Mouse (Mus musculus) cerebellum, adult 9-10 months (tissue): ENCODE data around the gene Gmpr.

Source experiments
- DNase-seq: peaks from one replicate; pipeline ENCODE4 v3.0.0; 2022

The Gmpr gene

DNA sequence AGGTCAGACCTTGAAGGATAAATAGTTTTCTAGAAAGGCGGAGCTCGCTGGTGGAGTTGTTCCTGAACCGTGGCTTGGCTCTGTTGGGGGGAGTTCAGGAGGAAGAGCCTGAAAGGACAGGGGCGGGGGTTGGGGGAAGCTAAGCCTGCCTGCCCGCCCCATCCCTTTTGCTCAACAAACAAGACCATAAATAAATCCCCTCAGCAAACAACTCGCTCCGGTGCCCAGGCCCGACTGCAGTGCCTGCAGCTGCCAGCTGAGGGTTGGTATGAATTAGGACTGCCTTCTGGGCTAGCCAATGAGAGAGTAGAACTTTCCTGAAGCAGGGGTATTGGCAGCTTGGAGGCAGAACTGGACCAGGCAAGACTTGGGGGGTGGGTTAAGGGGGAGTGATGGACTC is 1.3 kb downstream of the Gmpr start:
- DNase-seq = peak; percentile 67

DNA sequence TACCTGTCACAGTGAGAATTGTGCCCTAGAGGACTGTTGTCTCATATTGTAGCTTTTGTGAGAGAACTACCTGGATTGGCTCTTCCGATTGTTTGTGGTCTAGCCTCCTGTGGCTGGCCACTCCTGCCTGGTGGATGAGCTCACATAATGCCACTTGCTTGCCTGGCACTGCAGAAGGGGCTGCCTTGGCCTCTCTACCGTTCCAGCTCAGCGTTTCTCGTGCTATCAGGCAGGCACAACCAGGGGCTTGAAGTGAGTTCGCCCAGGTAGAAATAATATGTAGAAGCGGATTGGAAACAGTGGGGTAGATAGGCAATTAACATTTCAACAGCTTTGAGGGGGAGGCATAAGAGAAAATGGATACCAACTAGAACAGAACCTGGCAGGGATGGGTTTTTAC is 2.1 kb downstream of the Gmpr start:
- no peak for DNase-seq

DNA sequence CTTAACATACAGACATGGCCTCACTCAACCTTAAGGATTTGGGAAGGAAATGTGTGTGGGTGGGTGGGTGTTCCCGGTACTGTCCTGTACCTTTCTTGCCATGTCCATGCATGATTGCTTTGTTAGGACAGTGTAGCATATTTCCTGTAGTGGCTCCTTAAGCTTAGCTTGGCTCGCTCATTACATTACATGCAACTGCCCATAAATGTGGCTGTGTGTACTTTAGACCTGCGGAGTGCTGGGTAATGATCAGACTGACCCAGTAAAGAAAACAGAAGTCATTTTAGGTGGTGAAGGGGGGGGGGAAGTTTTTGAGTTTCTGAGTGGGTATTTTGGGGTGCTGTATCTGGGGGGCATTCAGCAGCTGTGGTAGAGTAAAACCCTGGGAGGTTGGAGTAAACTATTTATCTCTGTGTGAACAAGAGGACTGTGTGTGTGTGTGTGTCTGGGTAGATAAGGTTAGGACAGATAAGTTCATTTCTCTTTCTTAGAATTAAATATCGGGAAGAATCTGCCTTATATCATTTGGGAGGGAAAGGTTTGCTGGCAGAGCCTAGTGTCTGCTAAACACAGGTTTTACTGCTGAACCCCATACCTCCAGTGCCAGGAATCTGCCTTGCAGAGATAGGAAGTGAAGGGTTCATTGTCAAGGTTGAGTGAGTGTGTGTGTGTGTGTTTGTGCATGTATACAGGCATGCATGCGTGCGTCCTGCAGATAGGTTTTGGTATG is 4.6 kb downstream of the Gmpr start:
- DNase-seq = no peak

DNA sequence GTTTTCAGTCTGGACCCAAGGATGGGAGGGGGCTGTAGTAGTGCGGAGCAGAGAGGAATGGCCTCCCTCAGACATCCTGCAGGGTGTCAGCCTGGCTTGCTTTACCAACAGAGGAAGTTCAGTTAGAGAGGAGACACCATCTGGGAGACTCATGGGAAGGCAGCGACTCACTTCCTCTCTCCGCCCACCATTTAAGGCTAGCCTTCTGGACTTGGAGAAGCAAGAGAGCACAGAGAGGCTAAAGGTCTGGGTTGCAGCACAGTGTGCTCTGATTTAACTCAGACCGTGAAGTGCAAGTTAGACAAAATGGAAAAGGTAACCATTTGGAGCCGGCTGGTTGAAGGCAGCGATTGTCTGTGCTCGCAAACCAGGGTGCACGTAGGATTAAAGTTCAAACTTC is 5.3 kb downstream of the Gmpr start:
- no peak for DNase-seq

DNA sequence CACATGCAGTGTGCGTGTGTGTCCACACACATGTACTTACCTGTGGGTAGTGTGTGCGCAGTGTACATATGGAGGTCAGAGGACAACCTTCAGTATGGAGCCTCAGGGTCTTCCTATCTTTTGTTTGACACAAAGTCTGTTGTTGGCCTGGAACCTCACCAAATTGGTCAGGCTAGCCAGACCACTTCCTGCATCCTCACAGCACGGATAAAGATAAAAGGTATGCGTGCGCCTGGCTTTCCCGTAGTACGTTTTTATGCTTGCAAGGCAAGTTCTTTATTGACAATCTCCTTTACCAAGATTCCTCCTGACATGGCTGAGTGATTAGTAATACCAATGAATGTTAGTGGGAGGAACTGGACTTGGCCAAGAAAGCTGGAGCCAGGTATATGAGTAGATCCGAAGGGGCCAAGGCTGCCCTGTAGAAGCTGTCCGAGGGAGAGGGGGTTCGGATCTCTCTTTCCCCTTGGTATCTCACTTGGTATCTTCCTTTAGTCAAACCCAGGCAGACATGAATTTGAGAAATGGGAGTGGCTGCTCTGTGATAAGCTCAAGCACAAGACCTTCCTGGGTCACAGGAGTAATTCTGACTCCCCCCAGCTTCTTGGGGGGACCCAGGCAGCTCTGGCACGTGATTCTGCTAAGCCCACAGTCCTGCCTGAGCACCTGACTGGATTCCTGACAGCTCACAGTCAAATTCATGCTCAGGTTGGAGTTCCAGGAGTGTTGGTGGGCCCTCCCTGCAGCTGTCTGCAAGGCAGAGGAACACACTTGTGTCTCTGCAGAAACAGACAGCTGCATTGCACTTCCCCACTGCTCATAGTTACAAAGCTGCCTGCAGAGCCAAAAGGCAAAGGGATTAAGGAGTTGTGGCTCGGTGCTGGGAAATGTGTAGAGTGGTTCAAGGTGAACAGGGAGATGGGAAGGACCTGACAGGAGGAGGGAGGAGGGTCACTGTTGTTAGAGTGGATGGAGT is 6.1 kb downstream of the Gmpr start:
- DNase-seq = no peak

DNA sequence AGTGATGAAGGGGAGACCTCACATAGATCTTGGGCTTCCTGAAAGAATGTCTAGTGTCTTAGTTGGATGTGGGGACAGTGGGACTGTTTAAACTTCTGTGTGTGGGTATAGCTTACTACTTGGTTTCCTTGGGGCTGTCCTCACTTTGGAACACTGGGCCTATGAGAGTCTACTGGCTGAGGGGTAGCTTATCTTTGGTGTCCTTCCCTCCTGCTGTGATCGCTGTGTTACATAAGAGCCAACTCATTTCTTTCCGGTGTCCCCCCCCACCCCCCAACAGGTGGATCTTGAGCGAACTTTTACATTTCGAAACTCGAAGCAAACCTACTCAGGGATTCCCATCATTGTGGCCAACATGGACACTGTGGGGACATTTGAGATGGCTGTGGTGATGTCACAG is 6.9 kb downstream of the Gmpr start:
- DNase-seq = no peak

DNA sequence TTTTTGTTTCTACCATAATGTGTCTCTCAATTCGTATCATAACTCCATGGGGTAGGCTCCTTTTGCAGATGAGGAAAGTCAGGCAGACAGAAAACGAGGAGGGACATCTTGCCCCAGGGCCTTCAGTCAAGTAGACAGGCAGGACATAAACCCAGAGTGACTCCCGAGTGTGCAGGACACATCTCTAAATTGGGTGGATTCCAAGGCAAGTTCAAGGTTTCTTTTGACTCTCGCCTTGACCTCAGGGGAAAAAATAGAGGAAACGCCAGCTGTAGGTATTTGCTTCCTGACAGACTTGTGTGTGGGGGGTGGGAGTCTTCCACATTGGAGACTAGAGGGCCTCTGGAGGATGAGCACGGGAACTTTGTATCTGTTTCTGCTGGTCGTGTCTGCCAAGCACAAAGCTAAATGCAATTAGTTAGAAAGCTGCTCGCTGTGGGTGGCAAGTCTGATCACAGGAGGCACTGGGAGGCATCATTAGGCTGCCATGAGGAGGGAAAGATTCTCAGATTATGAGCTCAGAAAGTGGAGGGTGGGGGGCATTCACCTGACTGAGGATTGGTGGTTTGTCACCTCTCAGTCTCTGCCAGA is 7.7 kb downstream of the Gmpr start:
- DNase-seq = no peak

DNA sequence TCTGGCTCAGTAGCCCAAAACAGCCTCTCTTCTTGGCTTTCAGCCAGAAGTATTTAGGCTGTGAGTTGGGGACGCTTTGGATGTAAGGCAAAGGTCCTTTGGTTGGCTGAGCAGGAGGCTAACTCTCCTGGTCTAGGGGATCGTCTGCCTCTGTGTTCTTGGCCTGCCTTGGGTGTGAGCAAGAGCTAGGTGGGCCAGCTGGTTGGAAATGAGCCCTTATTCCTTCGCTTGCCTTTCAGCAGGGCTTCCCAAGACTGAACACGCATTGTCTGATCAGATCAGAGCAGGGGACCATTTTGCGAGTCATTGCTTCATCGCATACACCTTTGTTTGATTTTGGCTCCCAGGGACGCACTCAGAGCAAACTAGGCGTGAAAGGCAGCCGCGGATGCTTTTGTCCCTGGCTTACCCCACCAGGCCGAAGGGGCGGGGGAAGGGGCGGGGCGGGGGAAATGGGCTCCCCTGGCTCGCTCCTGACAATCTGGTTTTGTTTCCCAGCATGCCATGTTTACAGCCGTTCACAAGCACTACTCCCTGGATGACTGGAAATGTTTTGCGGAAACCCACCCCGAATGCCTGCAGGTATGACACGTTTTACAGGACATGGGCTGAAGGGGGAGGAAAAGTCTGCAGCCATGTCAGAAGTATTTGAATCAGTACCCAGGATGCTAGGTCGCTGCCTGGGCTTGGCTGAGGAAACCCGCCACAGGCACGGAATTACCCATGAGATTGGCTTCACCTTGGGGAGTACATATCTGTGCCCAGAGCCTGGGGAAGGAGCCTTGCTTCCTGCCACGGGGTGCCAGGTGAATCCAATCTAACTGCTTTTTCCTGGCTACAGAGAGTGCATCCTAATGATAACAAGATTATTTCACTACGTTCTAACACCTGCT is 9.5 kb downstream of the Gmpr start:
- DNase-seq = no peak

DNA sequence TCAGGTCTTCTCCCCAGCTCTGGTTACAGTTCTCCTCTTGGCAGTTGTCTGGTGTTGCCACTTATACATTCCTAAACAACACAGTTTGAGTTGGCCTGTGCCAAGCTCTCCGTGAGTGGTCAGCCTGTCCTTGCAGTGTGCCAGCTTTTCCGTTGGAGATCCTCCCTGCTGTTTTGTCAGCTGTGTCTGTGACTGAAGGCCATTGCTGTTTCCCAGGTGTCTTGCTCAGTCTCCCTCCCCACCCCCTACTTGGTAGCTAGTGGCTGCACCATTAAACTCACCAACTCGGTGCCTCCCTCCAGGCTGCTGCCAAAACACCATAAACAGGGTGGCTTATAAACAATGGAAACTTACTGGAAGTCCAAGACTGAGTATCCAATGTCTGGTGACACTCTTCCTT is 17.1 kb downstream of the Gmpr start:
- DNase-seq = peak; percentile 89

DNA sequence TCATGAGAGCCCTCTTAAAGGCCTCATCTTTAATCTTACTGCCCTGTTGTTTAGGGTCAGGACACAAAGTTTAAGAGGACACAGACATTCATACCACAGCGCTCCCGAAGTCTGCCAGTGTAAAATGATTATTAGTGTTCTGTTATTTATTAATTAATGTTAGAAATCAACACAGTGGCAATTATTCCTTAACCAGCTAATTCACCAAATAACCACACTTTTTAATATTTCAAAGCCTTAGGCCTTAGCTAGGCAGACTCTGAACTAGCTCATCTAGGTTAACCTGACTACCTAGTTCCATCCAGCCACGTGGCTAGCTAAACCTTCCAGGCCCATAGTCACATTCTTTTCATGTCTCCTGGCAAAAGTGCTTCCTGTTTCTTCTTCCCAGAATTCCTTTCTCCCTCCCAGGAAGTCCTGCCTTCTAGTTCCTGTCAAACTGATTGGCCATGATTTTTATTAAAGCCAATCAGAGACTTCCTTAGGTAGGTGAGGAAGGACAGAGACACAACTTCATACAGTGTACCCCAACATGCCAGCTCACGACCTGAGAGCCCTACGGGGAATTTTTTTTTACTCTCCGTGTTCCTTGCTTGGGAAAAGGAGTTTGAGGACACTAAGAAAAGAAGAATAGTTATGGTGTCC is 17.7 kb downstream of the Gmpr start:
- DNase-seq = no peak

DNA sequence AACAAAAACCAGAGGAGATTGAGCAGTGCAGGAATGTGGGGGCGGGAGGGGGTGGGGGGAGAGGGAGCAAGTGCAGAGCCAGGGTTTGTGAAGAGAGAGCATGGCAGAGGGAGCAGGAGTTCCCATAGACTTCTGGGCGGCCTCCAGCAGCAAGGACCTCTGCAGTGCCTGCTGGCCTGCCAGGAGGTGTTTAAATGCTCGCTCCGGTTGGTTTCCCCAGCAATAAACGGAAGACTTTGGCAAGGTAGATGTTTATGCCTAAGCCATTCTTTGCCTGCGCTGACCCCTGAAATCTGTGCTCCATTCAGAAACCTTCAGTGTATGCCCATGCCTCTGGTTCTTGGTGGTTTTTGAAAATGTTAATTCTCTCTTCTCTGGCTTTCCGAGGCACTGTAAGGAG is 19.0 kb downstream of the Gmpr start:
- peak; percentile 74 for DNase-seq

DNA sequence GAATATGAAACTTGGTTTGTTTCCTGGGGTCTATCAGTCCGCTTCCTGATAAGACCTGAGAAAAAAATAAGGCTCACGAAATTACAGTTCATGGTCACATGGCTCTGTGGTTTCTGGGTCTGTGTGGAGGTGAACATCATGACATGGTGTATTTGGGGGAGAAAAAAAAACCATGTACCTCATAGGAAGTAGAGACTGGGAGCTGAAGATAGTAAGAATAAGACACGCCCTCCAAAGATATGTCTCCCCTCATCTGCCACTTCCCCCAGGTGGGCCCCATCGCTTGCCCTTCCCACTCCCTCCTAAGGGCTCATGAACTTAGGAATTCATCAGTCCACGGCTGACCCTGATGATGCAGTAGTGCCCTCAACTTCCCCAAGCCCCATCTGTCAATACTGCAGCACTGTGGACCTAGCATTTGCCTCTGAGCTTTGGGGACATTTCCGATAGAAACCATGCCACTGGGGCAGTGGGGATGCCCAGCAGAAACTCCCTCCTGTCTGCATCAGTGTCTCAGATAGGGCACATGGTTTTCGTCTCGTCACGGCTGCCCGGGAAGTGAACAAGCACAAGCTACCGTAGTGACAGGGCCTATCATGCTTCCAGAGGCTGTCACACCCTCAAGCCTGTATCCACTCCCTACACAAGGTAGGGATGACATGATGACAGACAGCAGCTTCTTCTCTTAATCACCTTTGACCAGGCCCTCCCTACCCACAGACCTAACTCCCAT is 20.2 kb downstream of the Gmpr start:
- no peak for DNase-seq

DNA sequence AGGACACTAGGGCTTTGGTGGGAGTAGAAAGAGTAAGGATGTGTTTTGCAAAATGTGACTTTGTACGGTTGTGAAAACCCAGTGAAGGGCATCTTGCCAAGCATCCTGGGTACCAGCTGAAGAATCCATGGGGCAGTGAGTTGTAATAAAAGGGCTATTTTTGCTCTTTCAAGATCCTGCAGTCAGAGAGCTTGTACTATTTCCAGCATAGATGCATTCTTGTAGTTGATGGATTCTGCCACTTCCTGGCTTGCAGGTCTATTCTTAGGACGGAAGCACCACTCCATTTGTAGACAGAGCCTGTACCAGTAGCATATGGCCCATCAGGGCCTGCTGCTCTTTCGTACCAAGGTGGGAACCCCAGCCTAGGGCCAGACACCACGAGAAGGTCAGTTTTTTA is 21.5 kb downstream of the Gmpr start:
- peak; percentile 82 for DNase-seq

DNA sequence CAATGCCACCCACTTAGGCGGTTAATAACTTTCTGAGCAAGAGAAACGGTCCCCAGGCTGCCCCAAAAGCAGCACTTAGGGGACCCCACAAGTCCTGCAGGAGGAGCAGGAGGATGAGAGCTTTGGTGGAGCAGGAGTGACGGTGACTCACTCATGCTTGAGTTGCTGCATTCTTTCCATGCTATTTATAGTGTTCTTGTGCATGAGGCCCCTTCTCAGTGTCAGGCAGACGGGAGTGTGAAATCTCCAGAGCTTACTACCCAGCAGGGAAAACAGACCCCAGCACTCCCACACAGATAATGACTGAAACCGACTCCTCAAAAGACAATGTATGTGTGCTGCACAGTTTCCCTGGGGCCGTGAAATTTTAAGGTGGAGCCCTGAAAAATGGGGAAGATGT is 23.5 kb downstream of the Gmpr start:
- DNase-seq = no peak

DNA sequence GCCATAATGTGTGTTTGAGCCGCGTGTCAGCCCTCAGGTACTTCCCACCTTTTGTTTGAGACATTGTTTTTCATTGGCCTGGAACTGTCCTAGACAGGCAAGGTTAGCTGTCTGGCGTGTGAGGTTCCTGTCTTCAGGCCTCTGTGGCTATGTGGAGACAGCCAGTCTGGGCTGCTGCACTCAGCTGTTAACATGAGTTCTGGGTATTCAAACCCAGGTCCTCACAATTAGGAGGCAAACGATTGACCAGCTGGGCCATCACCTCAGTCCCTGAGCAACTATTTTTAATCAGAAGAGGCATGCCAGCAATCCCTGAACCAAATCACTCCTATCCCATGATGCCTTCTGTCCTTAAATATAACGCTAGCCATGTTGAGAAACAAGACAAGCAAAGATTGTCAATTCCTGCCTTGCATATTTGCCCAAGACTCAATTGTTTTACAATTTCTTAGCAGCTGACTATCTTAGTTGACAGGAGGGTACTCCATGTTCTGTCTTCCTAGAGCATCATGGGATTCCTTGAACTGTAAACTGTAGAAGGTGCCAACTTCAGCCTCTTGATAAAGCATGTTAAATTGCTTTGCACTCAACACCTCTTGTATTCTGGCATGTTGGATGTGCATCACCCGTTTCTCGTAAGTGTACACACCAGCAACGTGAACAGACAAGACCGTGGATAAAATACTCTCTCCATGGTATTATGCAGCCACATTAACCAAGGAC is 28.6 kb downstream of the Gmpr start:
- DNase-seq = no peak

DNA sequence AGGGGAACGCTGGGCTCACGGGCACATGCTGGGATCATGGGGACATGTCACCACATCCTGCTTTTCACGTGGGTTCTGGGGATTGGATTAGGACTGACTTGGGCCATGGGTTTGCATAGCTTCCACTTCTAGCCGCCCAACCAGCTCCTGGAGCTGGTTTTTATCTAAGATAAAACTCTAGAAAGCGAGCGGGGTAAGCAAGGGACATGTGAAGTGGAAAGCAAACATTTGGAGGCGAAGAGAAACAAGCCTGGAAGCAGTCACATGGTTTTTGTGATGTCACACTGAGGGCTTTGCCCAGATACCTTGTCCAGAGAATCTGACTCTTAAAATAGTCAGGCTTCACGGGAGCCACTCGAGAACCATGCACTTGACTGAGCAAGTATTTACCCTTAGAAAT is 29.9 kb downstream of the Gmpr start:
- DNase-seq = no peak

DNA sequence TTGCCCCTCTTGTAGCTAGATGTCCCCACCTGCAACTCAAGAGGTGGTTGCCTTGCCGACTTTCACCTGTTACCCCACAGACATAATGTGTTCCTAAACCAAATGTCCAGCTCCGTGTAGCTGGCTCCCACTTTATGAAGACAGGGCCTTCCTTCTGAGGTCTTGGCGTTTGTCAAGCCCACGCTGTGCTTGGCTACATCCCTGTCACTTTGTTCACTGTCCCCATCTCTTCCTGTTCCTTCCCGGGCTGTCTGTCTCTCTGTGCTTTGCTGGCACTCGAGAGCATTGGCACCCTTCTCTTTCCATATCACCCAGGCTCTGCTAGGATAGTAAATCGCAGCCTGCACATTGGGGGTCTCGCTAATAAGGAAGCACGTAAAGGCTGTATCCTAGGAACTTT is 30.8 kb downstream of the Gmpr start:
- DNase-seq = no peak

DNA sequence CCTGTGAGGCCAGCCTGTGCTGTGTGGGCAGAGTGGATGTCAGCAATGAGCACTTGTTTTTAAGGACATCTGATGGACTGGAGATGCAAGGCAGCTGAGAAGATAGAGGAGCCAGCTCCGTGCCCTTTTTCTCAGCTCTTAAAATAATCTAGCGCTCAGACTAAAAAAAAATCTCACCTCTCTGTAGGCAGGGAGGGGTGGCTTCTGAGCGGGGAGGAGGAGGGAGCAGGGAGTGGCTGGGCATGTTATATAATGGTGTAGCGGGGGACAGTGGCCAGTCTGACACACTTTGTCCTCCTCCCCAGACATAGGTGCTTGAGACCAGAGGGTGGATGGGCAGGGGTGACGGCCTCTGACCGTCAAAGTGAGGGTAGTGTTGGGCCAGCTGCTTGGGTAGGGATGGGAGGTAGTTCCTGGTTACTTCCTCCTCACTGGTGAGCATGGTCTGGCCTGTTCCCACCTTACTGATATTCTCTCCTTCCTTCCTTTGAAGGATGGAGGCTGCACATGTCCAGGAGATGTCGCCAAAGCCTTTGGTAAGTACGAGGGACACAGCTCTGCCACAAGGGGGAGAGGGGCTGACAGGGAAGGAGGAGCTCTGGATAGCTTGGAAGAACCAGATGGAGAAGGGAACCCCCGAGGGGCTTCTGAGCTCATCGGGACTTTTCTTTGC is 31.4 kb downstream of the Gmpr start:
- DNase-seq = peak; percentile 94

DNA sequence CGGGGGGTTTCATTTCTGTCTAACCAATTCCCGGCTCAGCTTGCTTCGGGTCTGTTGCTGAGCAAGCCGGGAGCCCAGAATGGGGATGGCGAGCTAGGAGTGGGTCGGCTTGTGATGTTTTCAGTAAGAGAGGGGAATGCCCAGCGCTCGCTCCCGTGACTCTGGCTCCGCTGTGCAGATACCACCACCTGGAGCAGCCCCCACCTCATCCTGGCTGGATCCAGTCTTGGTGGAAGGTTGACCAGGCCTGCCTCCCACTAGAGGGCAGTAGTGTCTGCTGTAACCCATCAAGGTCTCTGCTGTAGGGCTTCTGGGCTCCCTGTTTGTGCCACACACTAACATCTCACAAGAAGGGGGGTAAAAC is 31.9 kb downstream of the Gmpr start:
- peak; percentile 92 for DNase-seq

DNA sequence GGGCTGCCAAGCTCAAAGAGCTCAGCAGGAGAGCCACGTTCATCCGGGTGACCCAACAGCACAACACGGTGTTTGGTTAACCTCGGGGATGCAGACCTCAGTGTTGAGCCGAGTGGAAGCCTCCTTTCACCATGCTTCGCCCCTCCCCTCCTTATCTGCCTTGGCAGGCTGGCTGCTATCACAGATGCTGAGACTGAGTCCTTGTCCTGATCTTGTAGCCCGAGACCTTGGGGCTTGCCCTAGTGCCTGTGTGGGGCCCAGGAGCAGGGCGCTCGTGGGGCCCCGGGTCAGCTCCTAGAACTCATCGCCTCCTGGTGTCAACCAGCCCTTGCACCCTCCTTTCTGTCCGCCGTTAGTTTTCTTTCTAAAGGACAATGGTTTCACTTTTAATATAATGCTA is 38.7 kb downstream of the Gmpr start:
- DNase-seq = no peak
